Mouse (Mus musculus) stomach, embryonic 14.5 days (tissue): Measurements from ENCODE around the gene H13. TPM values are rescaled to one million over a fixed set of nuclear protein-coding genes. Genes with fewer than 3 reads are reported as not detected.
A peak's percentile ranks its signal among the peaks of the same experiment; 100 is the strongest.

Experiments used
- ATAC-seq: fragments of 200-750 bp; cut with Nextera tagmentation; 2 replicates; pipeline ENCODE4 v1.8.0; 2017; ENCODE audit warnings: low read depth, moderate TSS enrichment; ENCODE audit not compliant: insufficient number of reproducible peaks, insufficient read depth, low FRiP score
- H3K27ac ChIP-seq: fragments of 300-500 bp; sonication (generic); 2 replicates; pipeline ENCODE4 v1.5.1; 2014; ENCODE audit warnings: mild to moderate bottlenecking, low read length, moderate library complexity, mixed read lengths
- H3K27me3 ChIP-seq: fragments of 300-500 bp; sonication (generic); 2 replicates; pipeline ENCODE4 v1.6.1; 2014; ENCODE audit warnings: low read length, control low read depth, mixed read lengths; ENCODE audit not compliant: control insufficient read depth, insufficient read depth
- H3K36me3 ChIP-seq: fragments of 300-500 bp; sonication (generic); 2 replicates; pipeline ENCODE4 v1.6.1; 2014; ENCODE audit warnings: mild to moderate bottlenecking, control low read depth, low read length, moderate library complexity, mixed read lengths; ENCODE audit not compliant: control insufficient read depth, insufficient read depth
- H3K4me1 ChIP-seq: fragments of 300-500 bp; sonication (generic); 2 replicates; pipeline ENCODE4 v1.6.1; 2014; ENCODE audit warnings: low read length, control low read depth, mixed read lengths; ENCODE audit not compliant: control insufficient read depth, insufficient read depth
- H3K4me2 ChIP-seq: fragments of 300-500 bp; sonication (generic); replicated peaks from 2 replicates; pipeline ENCODE4 v1.6.1; 2014; ENCODE audit warnings: low read depth, low read length, control low read depth
- H3K4me3 ChIP-seq: fragments of 300-500 bp; sonication (generic); 2 replicates; pipeline ENCODE4 v1.5.1; 2014; ENCODE audit warnings: low read depth, low read length, control low read depth
- H3K9ac ChIP-seq: fragments of 300-500 bp; sonication (generic); replicated peaks from 2 replicates; pipeline ENCODE4 v1.6.1; 2014; ENCODE audit warnings: low read depth, mild to moderate bottlenecking, control low read depth, low read length, moderate library complexity, mixed read lengths
- H3K9me3 ChIP-seq: fragments of 300-500 bp; sonication (generic); 2 replicates; pipeline ENCODE4 v1.6.1; 2016; ENCODE audit warnings: low read depth, low read length, control low read depth; ENCODE audit not compliant: control insufficient read depth
- WGBS: fragments of 180-500 bp; shearing (Covaris S2); extraction: QIAGEN DNeasy Blood & Tissue Kit; methylation state at CpG from one replicate; pipeline ENCODE4 v1.1.7; 2014; 5-methylcytosine and 5-hydroxymethylcytosine counted together
- polyA plus RNA-seq: library from polyadenylated mRNA; unstranded; fragments of >200 nt; fragmentation: Nextera tagmentation; extraction: Ambion mirVana; gene quantifications from 2 replicates; pipeline ENCODE4 v1.2.1, GENCODE M21; 2014

H13 gene
- polyA plus RNA-seq, 1 experiment from 2014 or later, result 122 TPM

DNA sequence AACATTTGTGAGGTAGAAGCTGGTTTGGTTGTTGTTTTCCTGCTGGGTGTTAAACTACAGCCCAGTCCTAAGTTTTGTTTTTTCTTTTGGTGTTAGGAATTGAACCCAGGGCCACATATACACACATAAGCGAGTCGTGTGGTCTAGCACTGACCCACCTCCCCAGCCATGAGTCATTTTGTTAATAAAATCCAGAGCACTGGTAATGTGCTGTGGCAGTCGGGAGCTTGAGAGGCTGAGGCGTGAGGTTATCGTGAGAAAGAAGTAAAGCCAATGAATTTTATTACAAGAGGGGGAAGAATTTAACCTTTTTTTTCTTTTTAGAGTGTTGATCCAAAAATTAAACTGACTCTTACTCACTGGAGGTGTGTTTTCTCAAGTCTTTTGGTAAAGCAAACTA lies 13.8 kb downstream of the H13 start:
- no peak overlapping the region for H3K4me3 ChIP-seq
- peaks cover 96% of the 10 kb centered on the region for H3K36me3 ChIP-seq
- H3K4me2 ChIP-seq, result no peak overlapping the region
- H3K9me3 ChIP-seq, result peaks cover 4% of the 10 kb centered on the region; the same call in 1 of the 2 replicates
- H3K27ac ChIP-seq, result no peak overlapping the region
- ATAC-seq, result no peak
- WGBS, result 87% methylated on average over 5 of the region's 5 CpGs
- H3K4me1 ChIP-seq, result no peaks in the 10 kb centered on the region
- no peak overlapping the region for H3K9ac ChIP-seq
- no peaks in the 10 kb centered on the region for H3K27me3 ChIP-seq

DNA sequence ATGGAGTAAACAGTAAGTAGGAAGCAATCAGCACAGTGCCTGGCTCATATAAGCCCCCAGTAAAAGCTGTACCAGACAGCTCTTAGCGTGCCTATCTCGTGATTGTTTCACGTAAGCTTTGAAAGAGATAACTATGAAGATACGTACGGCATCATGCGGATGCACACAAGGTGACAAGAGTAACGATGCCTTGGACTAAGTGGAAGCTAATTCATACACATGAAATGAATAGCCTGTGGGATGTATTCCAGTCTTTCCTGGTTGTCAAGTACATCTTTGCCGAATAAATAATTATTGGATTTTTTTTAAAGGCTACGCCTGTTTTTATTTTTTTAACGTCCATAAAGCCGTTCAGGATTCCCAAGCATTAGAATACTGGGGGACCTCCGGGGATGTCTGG lies 17.1 kb downstream of the H13 start:
- Histone ChIP-seq H3K4me3 (no peak overlapping the region), H3K9me3 (peaks cover 4% of the 10 kb centered on the region; the same call in 1 of the 2 replicates), H3K9ac (no peak overlapping the region), H3K4me2 (peak overlapping the region; percentile 26), H3K36me3 (peaks cover 84% of the 10 kb centered on the region), H3K4me1 (no peaks in the 10 kb centered on the region), H3K27ac (no peak overlapping the region), H3K27me3 (no peaks in the 10 kb centered on the region)
- no peak for ATAC-seq
- 56% methylated on average over 12 of the region's 12 CpGs for WGBS

DNA sequence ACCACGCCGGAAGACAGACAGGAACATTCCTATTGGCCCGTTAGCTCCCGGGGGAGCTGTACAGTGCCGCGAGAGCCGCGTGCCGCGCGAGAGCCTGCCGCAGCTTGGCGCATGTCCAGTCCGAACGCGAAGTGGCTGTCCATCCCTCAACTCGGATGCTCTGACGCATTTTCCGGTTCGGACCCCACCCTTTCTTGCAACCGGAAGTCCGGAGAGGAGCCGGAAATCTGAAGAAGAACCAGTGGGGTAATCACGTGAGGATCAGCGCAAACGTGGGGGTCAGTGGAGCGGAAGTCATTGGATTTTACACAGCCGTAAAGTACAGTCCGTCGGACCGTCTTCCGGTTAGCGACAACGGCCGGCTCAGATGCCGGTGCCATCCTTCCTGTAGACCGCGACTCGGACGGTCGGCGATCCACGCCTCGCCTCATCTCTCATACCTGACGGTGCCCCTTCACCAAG lies 17.6 kb downstream of the H13 start, which contains the start of gene Mcts2:
Gene Mcts2 (plus strand): TSS at position 230 of the 462 bp plus-strand sequence.
- Histone ChIP-seq H3K4me3 (peak within 1 kb of the TSS; percentile 43), H3K27ac (no peak within 1 kb of the TSS)
- 54% methylated on average over 45 of the region's 45 CpGs for WGBS

DNA sequence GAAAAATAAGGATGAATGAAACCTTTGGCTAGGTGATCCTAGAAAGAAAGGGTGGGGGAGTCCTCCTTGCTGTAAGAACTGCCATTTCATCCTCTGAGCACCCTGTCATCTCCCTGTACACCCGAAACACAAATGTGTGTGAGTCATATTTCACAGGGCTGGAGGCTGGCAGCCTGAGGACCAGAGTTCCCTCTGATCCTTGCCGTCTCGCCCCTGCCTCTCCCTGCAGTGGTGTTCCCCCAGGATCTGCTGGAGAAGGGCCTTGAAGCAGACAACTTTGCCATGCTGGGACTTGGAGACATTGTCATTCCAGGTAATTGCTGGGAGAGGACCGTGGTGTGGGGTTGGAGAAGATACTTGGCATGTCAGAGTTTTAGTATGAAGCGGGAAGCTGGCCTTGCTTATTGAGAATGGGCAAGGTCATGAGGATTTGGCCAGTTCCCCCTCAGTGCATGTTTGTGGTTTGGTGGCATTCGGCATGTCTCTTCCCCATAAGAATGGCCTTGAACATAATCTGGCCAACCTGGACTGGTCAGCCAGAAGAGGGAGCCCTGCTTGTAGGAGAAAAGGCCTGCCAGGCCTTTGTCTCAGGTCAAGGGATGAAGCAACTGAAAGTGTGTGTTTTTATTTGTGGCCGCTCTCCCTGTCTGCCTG lies 22.4 kb downstream of the H13 start:
- Histone ChIP-seq H3K4me1 (peaks cover 6% of the 10 kb centered on the region; the same call in 1 of the 2 replicates), H3K4me2 (no peak overlapping the region), H3K9ac (no peak overlapping the region), H3K9me3 (no peaks in the 10 kb centered on the region), H3K4me3 (no peak overlapping the region), H3K27me3 (no peaks in the 10 kb centered on the region), H3K36me3 (peaks cover 55% of the 10 kb centered on the region), H3K27ac (no peak overlapping the region)
- no peak for ATAC-seq
- WGBS, result 71% methylated on average over 7 of the region's 7 CpGs

More for the DNA sequence above, 17.6 kb downstream of the H13 start, which contains the start of gene Mcts2:
- peaks cover 80% of the 10 kb centered on the region for H3K36me3 ChIP-seq
- no peaks in the 10 kb centered on the region for H3K4me1 ChIP-seq
- ATAC-seq, result peak; percentile 97
- peaks cover 4% of the 10 kb centered on the region; the same call in 1 of the 2 replicates for H3K9me3 ChIP-seq
- peak within 1 kb of the TSS; percentile 55 for H3K4me2 ChIP-seq
- H3K9ac ChIP-seq, result peak within 1 kb of the TSS; percentile 36; the same call in 1 of the 2 replicates
- no peaks in the 10 kb centered on the region for H3K27me3 ChIP-seq

DNA sequence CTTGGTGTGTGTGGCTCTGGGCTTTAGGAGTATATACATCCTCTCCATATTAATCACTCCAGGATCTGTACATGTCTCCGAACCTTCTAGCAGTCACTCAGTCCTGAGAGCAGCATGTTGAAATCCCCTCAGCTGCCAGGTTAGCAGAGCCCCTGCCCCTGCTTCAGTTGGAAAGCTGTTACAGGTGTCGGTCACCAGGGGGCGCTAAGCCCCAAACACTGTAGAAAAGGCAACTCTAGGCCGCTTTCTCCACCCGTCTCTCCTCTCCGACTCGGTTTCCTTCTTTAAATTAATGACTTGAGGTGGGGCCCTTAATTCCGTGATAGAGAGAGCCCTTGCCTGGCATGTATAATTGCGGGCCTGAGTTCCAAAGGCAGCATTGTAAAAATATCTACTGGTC lies 24.0 kb downstream of the H13 start:
- ATAC-seq, result no peak
- H3K4me1 ChIP-seq, result peaks cover 10% of the 10 kb centered on the region; the same call in 1 of the 2 replicates
- H3K27me3 ChIP-seq, result no peaks in the 10 kb centered on the region
- H3K4me3 ChIP-seq, result no peak overlapping the region
- peak overlapping the region; percentile 19; the same call in 1 of the 2 replicates for H3K4me2 ChIP-seq
- peaks cover 48% of the 10 kb centered on the region for H3K36me3 ChIP-seq
- H3K27ac ChIP-seq, result peak overlapping the region; percentile 55; the same call in 1 of the 2 replicates
- no peak overlapping the region for H3K9ac ChIP-seq
- H3K9me3 ChIP-seq, result no peaks in the 10 kb centered on the region
- 10% methylated on average over 9 of the region's 9 CpGs for WGBS

DNA sequence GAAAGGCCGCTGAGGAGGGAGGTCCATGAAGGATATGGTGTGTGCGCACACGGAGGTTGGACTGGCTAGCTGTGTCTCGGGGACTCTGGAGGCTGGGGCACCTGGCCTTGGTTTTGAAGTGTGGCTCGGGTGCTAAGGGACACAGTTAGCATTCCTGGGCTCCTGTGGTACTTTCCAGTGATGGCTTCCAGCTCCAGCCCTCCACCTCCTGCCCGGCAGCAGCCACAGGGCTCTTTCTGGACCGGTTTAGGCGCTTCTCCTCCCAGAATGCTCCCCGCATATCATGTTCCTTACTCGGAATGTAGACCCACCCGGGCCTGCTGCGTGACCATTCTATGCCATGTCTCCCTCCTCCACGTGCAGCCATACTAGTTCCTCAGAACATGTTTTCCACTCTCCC lies 24.5 kb downstream of the H13 start:
- no peak overlapping the region for H3K9ac ChIP-seq
- H3K36me3 ChIP-seq, result peaks cover 48% of the 10 kb centered on the region
- peak overlapping the region; percentile 19; the same call in 1 of the 2 replicates for H3K4me2 ChIP-seq
- H3K27me3 ChIP-seq, result no peaks in the 10 kb centered on the region
- H3K4me3 ChIP-seq, result no peak overlapping the region
- 84% methylated on average over 13 of the region's 13 CpGs for WGBS
- H3K27ac ChIP-seq, result peak overlapping the region; percentile 55; the same call in 1 of the 2 replicates
- no peaks in the 10 kb centered on the region for H3K9me3 ChIP-seq
- no peak for ATAC-seq
- peaks cover 10% of the 10 kb centered on the region; the same call in 1 of the 2 replicates for H3K4me1 ChIP-seq

DNA sequence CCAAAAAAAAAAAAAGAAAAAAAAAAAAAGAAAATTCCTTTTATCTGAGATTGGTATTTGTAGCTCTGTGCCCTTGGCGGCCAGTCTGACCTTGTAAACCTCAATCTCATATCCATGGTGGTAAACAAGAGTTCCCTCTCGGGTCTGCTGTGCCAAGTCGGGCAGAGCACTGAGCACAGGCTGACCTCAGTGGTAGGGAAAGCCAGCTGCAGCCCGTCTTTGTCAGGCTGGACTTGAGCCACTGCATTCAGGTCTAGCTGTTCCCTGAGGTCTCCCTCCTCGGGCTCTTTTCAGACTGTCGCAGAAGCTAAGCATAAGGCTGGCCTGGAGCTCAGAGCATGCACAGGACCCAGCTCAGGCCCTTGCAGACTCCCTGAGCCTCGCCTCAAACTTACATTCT lies 25.4 kb downstream of the H13 start:
- H3K27ac ChIP-seq, result no peak overlapping the region
- H3K27me3 ChIP-seq, result no peaks in the 10 kb centered on the region

DNA sequence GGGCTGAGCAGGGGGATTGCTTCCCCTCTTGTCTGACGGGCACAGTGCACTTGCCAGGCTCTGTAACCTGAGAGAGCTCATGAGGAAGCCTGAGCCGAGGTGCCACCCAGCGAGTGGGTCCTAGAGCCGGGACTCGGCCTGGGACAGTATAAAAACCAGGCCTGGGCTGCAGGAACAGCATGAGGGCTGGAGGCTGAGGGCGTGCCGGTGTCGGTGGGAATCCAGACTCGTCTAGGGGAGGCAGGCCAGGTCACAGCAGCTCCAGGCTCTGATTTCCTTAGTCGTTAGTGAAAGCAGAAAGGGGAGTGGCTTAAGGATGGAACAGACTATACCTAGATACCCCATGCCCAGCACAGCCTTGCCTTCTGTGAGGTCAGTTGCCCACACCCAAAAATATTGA lies 26.8 kb downstream of the H13 start:
- WGBS, result 67% methylated on average over 10 of the region's 10 CpGs
- Histone ChIP-seq H3K9me3 (no peaks in the 10 kb centered on the region), H3K4me2 (no peak overlapping the region), H3K9ac (0 out of 2 replicates have a peak overlapping the region, but pooled peaks have one; percentile 55), H3K27ac (peak overlapping the region; percentile 18; the same call in 1 of the 2 replicates), H3K4me1 (peaks cover 10% of the 10 kb centered on the region; the same call in 1 of the 2 replicates), H3K36me3 (peaks cover 52% of the 10 kb centered on the region), H3K4me3 (no peak overlapping the region), H3K27me3 (no peaks in the 10 kb centered on the region)
- ATAC-seq, result no peak

More for the DNA sequence above, 25.4 kb downstream of the H13 start:
- Histone ChIP-seq H3K4me2 (no peak overlapping the region), H3K36me3 (peaks cover 43% of the 10 kb centered on the region), H3K4me3 (no peak overlapping the region), H3K4me1 (peaks cover 10% of the 10 kb centered on the region; the same call in 1 of the 2 replicates), H3K9ac (no peak overlapping the region), H3K9me3 (no peaks in the 10 kb centered on the region)
- 50% methylated on average over 7 of the region's 7 CpGs for WGBS
- no peak for ATAC-seq
